Mouse (Mus musculus) adrenal gland, adult (tissue): Measurements from ENCODE around the gene Afmid.

Experiments used
- DNase-seq, 2 experiments: peaks; one replicate each; pipeline ENCODE4 v3.0.0; 2022 to 2023; ENCODE audit warnings: low spot score in 1 of 2; ENCODE audit not compliant: inconsistent age in 2 of 2

Gene Afmid

DNA sequence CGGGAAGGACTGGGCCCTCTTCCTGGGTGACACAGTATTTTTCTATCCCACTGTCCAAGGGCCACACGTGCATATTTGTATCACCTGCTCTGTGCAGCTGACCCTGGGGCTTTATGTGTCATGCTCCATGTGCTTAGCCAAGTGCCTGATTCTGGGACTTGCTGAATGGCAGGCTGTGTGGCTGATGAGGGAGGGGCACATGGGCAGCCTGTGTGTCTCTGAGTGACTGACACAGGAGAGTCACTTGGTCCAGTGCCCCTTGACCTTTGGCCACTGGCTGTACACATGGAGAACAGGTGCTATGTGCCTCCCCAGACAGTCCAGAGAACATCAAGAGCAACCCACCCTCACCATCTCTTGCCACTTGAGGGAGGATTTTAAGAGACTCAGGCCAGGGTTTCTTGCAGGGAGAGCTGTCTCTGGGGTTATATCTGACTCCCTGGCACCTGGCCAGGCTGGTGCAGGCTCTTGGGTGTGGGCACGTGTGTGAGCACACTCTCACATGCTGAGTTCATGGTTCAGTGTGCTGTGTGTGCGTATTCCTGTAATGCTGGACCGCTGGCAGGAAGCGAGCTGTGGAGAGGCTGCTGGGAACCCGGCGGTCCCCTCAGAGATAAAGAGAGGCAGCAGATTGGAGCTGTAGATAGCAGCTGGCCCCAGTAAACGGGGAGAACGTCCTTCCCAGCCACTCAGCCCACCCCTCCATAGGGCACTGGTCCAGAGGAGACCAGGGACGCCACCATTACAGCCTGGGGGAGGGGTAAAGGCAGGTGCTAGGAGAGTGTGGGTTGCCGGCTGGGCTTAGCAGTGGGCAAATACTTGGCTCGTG, 52.4 kb downstream of the Afmid start:
- peak in 1 of 2 experiments; percentile 51 for DNase-seq

DNA sequence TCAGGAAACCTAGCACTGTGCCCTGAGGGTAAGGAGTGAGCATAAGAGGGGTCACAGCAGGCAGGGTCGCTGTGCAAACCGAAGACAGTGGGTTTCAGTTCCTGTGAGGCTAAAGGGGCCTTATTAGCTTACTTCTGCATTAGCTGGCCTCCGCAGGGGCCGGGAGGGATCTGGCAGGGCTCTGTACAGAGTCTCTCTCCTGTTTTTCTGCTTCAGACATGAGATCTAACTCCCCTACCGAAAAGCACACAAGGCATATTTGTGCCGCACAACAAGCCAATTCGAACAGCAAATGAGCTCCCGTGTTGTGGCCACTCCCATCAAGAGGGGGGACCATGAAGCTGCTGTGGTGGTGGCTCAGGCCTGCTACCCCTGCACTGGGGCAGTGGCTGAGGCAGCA, 53.2 kb downstream of the Afmid start:
- DNase-seq: no peak

- no peak for DNase-seq
Observed at GRCm38 (mm10) chr11:117879676-117880075, 54.0 kb downstream of the Afmid start.

GRCm38 (mm10) chr11:117880336-117880976, 54.7 kb downstream of the Afmid start:
- peak in 1 of 2 experiments; percentile 55 for DNase-seq

- DNase-seq: no peak
Observed at GRCm38 (mm10) chr11:117880977-117881358, 55.2 kb downstream of the Afmid start.

- peak; percentile 43 to 72 for DNase-seq
Observed at GRCm38 (mm10) chr11:117881787-117882186, 56.1 kb downstream of the Afmid start.

DNA sequence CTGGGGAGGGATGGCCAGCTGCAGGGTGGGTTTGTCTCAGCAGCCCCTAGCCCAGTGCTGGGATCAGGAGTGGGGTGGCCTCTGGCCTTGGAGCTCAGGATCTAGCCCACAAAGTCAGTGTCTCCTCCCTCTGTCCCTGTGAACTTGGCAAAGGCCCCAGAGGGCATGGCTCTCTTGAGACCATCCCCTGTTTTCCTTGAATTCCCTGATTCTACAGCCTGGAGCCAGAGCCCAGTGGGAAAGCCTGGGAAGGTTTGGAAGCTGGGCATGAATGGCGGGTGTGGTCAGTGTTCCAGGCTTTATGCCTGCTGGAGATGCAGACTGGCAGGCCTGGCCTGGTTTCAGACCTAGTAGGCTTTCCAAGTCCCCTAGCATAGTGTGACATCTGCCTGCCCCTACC, 56.5 kb downstream of the Afmid start:
- DNase-seq: peak in 1 of 2 experiments; percentile 63

- peak; percentile 29 to 69 for DNase-seq
Observed at GRCm38 (mm10) chr11:117886000-117886399, 60.3 kb downstream of the Afmid start.

GRCm38 (mm10) chr11:117888168-117888852, 62.6 kb downstream of the Afmid start:
- DNase-seq: no peak

GRCm38 (mm10) chr11:117888853-117889822, 63.4 kb downstream of the Afmid start:
- no peak for DNase-seq
